Mouse (Mus musculus): Measurements from ENCODE around the gene Nudt19. TPM values are rescaled to one million over a fixed set of nuclear protein-coding genes. Genes with fewer than 3 reads are reported as not detected.

Nudt19 gene
- total RNA-seq, 4 experiments from 2014 or later = 58.4 to 73.7 (median 68.2) TPM

Other genes starting within 250 kb of the Nudt19 start
- 10 to 100 TPM; 10.6 to 12.8 (median 12.2) TPM for gene Gpatch1, start 237.9 kb downstream of the Nudt19 start, total RNA-seq (2022)
- gene Rhpn2, start 222.1 kb downstream of the Nudt19 start, total RNA-seq (2022) = 1 to 10 TPM; 4.3 to 4.8 (median 4.6) TPM
- 1 to 10 TPM; 1.3 to 2.0 (median 1.7) TPM for gene Faap24, start 159.5 kb downstream of the Nudt19 start, total RNA-seq (2022)
- gene Cep89, start 159.3 kb downstream of the Nudt19 start, total RNA-seq (2022) = 10 to 100 TPM; 13.2 to 19.3 (median 15.6) TPM
- gene Slc7a9, start 107.5 kb downstream of the Nudt19 start, total RNA-seq (2022) = not detected
- under 1 TPM in 2 of 4 experiments, not detected in 2; 0.08 to 0.16 TPM for gene Tdrd12, start 18.6 kb downstream of the Nudt19 start, total RNA-seq (2022)
- gene Rgs9bp, start 29.3 kb upstream of the Nudt19 start, total RNA-seq (2022) = not detected
- 10 to 100 TPM in 3 of 4 experiments, 1 to 10 TPM in 1; 8.6 to 12.0 (median 10.8) TPM for gene Ankrd27, start 29.9 kb upstream of the Nudt19 start, total RNA-seq (2022)
- 100 to 1,000 TPM in 1 of 4 experiments, 10 to 100 TPM in 3; 67.2 to 104 (median 89.7) TPM for gene Pdcd5, start 91.2 kb upstream of the Nudt19 start, total RNA-seq (2022)
- gene Dpy19l3, start 198.2 kb upstream of the Nudt19 start, total RNA-seq (2022) = 1 to 10 TPM; 2.7 to 3.5 (median 2.9) TPM
- gene Zfp507, start 246.7 kb upstream of the Nudt19 start, total RNA-seq (2022) = 10 to 100 TPM; 10.2 to 14.1 (median 13.5) TPM

Measured in heart, adult 8-10 months (tissue).